Comparison of ENCODE assay signal across 8 mouse cellular contexts in the genomic region with DNA sequence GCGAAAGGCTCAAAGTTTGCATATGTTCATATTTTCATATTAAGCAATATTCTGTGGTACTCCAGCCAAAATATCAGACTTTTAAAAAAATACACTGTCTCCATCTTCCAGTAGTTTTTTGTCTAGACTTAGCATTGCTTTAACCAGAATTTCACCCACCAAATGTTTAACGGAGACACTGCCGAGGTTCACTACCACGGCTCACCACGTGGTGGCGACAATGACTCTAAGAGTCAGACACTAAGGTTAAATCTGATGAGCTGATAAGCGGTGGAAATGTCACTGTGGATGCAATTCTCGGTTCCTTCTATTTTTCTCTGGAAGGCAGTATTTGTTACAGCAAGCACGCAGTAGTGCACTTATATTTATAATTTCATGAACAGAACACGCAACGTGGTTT.
A peak's percentile ranks its signal among the peaks of the same experiment; 100 is the strongest.
DNase-seq lines count a peak whose midpoint lies in the region; ATAC-seq and TF ChIP-seq lines count a peak whose summit lies in the region.

No protein-coding gene starts in this region.

- WGBS in heart, embryonic 12.5 days: 31% methylated on average over 11 of the region's 11 CpGs
- WGBS in midbrain, embryonic 11.5 days: 27% methylated on average over 11 of the region's 11 CpGs

- intact Hi-C loops in gastrocnemius, postnatal 36 days (cut with DNase I): no loop called here

- no peaks in the 10 kb centered on the region for H3K4me1 ChIP-seq in heart, embryonic 12.5 days (replicated peaks)
- no peaks in the 10 kb centered on the region for H3K4me1 ChIP-seq in cortical plate, adult 2 months (ENCODE audit: control insufficient read depth, insufficient read depth, low read length)
- H3K4me1 ChIP-seq in midbrain, embryonic 11.5 days (ENCODE audit: control insufficient read depth, insufficient read depth, low read length): no peaks in the 10 kb centered on the region

- no peak overlapping the region for H3K27ac ChIP-seq in heart, embryonic 12.5 days (ENCODE audit: poor library complexity, severe bottlenecking)
- H3K27ac ChIP-seq in cortical plate, adult 2 months (ENCODE audit: insufficient read depth, low read length): no peak overlapping the region
- no peak overlapping the region for H3K27ac ChIP-seq in midbrain, embryonic 11.5 days (ENCODE audit: low read depth, low read length)

- no peaks in the 10 kb centered on the region for H3K27me3 ChIP-seq in heart, embryonic 12.5 days (replicated peaks)
- no peaks in the 10 kb centered on the region for H3K27me3 ChIP-seq in midbrain, embryonic 11.5 days (ENCODE audit: control insufficient read depth, insufficient read depth, low read length)

- ATAC-seq in heart, embryonic 12.5 days (ENCODE audit: insufficient number of reproducible peaks, low FRiP score): no peak
- ATAC-seq in midbrain, embryonic 11.5 days (ENCODE audit: low FRiP score): no peak

- peak; percentile 85 for TF ChIP-seq CTCF in cortical plate, adult 2 months (IDR thresholded peaks at IDR 0.05; ENCODE audit: extremely low read depth, insufficient read depth, low read length)

- H3K9ac ChIP-seq in heart, embryonic 12.5 days: no peak overlapping the region
- no peak overlapping the region for H3K9ac ChIP-seq in midbrain, embryonic 11.5 days (ENCODE audit: low read length)

- no peak overlapping the region for H3K4me2 ChIP-seq in heart, embryonic 12.5 days
- H3K4me2 ChIP-seq in midbrain, embryonic 11.5 days: no peak overlapping the region

- H3K9me3 ChIP-seq in heart, embryonic 12.5 days (replicated peaks): no peaks in the 10 kb centered on the region
- no peaks in the 10 kb centered on the region for H3K9me3 ChIP-seq in midbrain, embryonic 11.5 days (ENCODE audit: control insufficient read depth, low read length)

- no peak overlapping the region for H3K4me3 ChIP-seq in heart, embryonic 12.5 days
- H3K4me3 ChIP-seq in cortical plate, adult 2 months (ENCODE audit: insufficient read depth, low read length): no peak overlapping the region
- no peak overlapping the region for H3K4me3 ChIP-seq in midbrain, embryonic 11.5 days (ENCODE audit: low read depth, low read length)

- DNase-seq in heart, adult 18-20 months: peak; percentile 30 to 79
- DNase-seq in adrenal gland, adult 18-20 months (ENCODE audit: low spot score in 2 of 2): peak; percentile 63 to 77
- DNase-seq in gastrocnemius, postnatal 36 days: peak; percentile 59 to 67
- peak; percentile 75 for DNase-seq in left cerebral cortex, adult 11 months (ENCODE audit: low spot score)
- peak; percentile 97 for DNase-seq in midbrain, embryonic 11.5 days (ENCODE audit: low spot score, missing footprints)
- peak; percentile 44 to 78 for DNase-seq in spleen, postnatal 4 days (ENCODE audit: low spot score in 2 of 2)

- H3K36me3 ChIP-seq in heart, embryonic 12.5 days: no peaks in the 10 kb centered on the region
- no peaks in the 10 kb centered on the region for H3K36me3 ChIP-seq in midbrain, embryonic 11.5 days (ENCODE audit: control insufficient read depth, insufficient read depth, low read length)

- TF ChIP-seq POLR2A in cortical plate, adult 2 months (IDR thresholded peaks at IDR 0.05; ENCODE audit: extremely low read depth, insufficient read depth, low read length): no peak
